Mouse (Mus musculus) intestine, embryonic 15.5 days (tissue): ENCODE measurements at regions not wholly inside any gene's neighbourhood (a gene's known extent, or its start where the extent isn't known, plus 50 kb on each side); places are given as distances from the start of the nearest gene placed in this dataset.
"Not testable (repeated sequence)": the region's sequence is repeated elsewhere in the genome, so short reads cannot be mapped to it uniquely, and the experiment has no call there.

Experiments
- ATAC-seq: fragments of 200-750 bp; cut with Nextera tagmentation; 2 replicates; pipeline ENCODE4 v1.8.0; 2017; ENCODE audit warnings: moderate TSS enrichment, moderate library complexity
- H3K27ac ChIP-seq: fragments of 300-500 bp; sonication (generic); 2 replicates; pipeline ENCODE4 v1.5.1; 2015; ENCODE audit warnings: mild to moderate bottlenecking, inconsistent platforms
- H3K27me3 ChIP-seq: fragments of 300-500 bp; sonication (generic); replicated peaks from 2 replicates; pipeline ENCODE4 v1.6.1; 2015; ENCODE audit warnings: inconsistent platforms
- H3K36me3 ChIP-seq: fragments of 300-500 bp; sonication (generic); 2 replicates; pipeline ENCODE4 v1.6.1; 2015; ENCODE audit warnings: inconsistent platforms
- H3K4me1 ChIP-seq: fragments of 300-500 bp; sonication (generic); replicated peaks from 2 replicates; pipeline ENCODE4 v1.6.1; 2015; ENCODE audit warnings: inconsistent platforms
- H3K4me2 ChIP-seq: fragments of 300-500 bp; sonication (generic); replicated peaks from 2 replicates; pipeline ENCODE4 v1.6.1; 2015; ENCODE audit warnings: mild to moderate bottlenecking, inconsistent platforms
- H3K4me3 ChIP-seq: fragments of 300-500 bp; sonication (generic); replicated peaks from 2 replicates; pipeline ENCODE4 v1.5.1; 2015; ENCODE audit warnings: inconsistent platforms
- H3K9ac ChIP-seq: fragments of 300-500 bp; sonication (generic); 2 replicates; pipeline ENCODE4 v1.6.1; 2015; ENCODE audit warnings: inconsistent platforms
- H3K9me3 ChIP-seq: fragments of 300-500 bp; sonication (generic); 2 replicates; pipeline ENCODE4 v1.6.1; 2016; ENCODE audit warnings: inconsistent platforms
- WGBS: fragments of 180-500 bp; shearing (Covaris S2); methylation state at CpG from one replicate; pipeline ENCODE4 v1.1.7; 2015; 5-methylcytosine and 5-hydroxymethylcytosine counted together

DNA sequence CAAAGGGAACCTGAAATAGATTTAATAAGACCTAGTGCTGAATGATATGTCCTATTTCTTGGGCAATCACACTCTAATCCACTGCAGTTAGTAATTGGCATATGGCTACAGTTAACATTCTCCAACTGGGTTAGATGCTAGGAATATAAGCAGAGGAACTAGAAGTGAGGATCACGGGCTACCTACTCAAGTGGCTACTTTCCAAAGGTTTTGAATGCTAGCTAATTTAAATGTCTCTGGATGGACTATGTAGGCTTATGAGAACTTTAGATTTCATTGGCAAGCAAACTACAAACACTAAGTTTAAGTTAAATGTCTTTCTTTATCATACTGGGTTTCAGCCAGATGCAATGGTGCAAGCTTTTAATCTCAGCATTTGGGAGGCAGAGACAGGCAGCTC lies 166.6 kb downstream of the Ifng start:
- no peaks in the 10 kb centered on the region for H3K27me3 ChIP-seq
- no peak for ATAC-seq
- H3K4me3 ChIP-seq, result no peak overlapping the region
- H3K27ac ChIP-seq, result no peak overlapping the region
- 94% methylated on average over 1 of the region's 1 CpGs for WGBS
- H3K9me3 ChIP-seq, result no peaks in the 10 kb centered on the region
- no peaks in the 10 kb centered on the region for H3K4me1 ChIP-seq
- no peaks in the 10 kb centered on the region for H3K36me3 ChIP-seq
- no peak overlapping the region for H3K9ac ChIP-seq
- H3K4me2 ChIP-seq, result no peak overlapping the region

DNA sequence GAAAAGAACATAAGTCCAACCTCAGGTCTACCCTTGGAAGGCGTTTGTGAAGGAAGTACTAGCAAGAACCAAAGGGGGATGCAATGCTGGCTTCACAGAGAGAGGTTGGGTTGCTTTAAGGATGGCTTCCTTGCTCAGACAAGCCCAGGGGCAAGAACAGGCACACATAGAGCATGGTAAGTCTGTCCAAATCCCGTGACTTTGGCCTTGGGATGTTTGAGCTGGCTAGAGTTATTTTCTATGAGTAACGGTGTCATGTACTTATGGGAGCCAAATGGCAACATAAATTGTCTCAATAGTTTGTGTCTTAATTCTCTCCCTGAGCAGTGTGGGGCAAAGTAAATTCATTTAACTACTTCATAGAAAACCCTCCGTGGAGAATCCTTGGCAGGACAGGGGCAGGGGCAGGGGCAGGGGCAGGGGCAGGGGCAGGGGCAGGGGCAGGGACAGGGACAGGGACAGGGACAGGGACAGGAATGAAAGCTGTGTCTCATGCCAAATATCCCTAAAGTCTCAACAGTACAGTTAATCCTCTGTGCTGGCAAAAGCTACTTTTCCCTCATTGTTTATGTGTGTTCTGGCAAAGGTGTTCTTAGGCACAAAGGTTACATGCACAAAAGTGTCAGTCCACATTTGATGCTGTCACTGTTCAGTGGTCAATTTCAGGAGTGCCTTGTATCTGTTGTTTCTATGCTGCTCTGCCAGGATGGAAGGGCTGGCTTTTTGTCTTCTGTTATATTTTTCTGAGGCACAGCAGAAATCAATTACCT lies 167.7 kb downstream of the Ifng start:
- Histone ChIP-seq H3K9ac (no peak overlapping the region), H3K4me1 (no peaks in the 10 kb centered on the region), H3K27ac (no peak overlapping the region), H3K27me3 (no peaks in the 10 kb centered on the region), H3K9me3 (no peaks in the 10 kb centered on the region), H3K36me3 (no peaks in the 10 kb centered on the region), H3K4me3 (no peak overlapping the region), H3K4me2 (no peak overlapping the region)
- ATAC-seq, result no peak
- 54% methylated on average over 4 of the region's 4 CpGs for WGBS

DNA sequence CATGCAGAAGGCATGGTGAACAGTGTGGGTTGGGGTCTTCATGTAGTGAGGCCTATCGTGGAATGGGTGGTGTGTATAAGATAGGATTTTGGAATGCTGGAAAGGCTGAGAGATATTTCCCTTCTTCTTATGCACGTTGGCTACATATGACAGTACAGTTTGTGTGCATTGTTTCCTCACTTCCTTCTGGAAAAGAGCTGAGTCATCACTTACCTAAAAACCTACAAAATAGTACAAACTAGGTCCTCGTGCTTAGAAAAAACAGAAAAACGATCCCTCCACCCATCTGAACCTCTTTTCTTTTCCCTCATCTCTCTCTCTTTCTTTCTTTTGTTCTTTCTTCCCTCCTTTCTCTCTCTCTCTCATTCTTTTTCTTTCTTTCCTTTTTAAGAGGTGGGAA lies 168.3 kb downstream of the Ifng start:
- Histone ChIP-seq H3K4me1 (no peaks in the 10 kb centered on the region), H3K27me3 (no peaks in the 10 kb centered on the region), H3K4me2 (no peak overlapping the region), H3K4me3 (no peak overlapping the region), H3K9me3 (no peaks in the 10 kb centered on the region), H3K27ac (no peak overlapping the region), H3K9ac (no peak overlapping the region), H3K36me3 (no peaks in the 10 kb centered on the region)
- 76% methylated on average over 4 of the region's 4 CpGs for WGBS
- ATAC-seq, result no peak

DNA sequence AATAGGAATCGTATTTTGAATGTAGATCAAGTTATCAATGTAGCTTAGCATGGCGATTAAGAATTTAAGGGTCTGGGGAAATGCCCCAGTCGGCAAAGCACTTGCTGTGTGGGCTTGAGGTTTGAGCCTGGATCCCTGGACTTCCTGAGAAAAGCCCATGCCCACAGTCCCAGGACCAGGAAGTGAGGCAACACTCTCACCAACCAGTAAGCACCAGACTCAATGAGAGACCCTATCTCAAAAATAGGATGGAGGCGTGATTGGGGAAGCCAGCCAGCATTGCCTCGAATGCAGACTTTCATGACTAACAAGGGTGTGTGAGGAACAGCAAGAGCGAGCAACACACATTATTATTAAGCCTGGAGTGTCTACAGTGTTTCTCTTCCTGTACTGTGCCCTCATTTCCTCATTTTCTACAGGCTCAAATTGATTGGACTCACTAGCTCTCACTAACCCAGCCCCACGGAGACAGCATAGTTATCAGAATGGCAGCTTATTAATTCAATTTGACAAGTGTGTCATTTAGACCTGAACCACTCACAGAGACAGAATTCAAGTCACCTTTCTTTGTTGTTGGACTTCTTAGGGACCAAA lies 170.1 kb downstream of the Ifng start:
- H3K36me3 ChIP-seq, result no peaks in the 10 kb centered on the region
- ATAC-seq, result no peak
- H3K9me3 ChIP-seq, result no peaks in the 10 kb centered on the region
- no peaks in the 10 kb centered on the region for H3K27me3 ChIP-seq
- H3K4me2 ChIP-seq, result no peak overlapping the region
- H3K27ac ChIP-seq, result no peak overlapping the region
- 79% methylated on average over 7 of the region's 7 CpGs for WGBS
- no peak overlapping the region for H3K4me3 ChIP-seq
- H3K4me1 ChIP-seq, result no peaks in the 10 kb centered on the region
- no peak overlapping the region for H3K9ac ChIP-seq

DNA sequence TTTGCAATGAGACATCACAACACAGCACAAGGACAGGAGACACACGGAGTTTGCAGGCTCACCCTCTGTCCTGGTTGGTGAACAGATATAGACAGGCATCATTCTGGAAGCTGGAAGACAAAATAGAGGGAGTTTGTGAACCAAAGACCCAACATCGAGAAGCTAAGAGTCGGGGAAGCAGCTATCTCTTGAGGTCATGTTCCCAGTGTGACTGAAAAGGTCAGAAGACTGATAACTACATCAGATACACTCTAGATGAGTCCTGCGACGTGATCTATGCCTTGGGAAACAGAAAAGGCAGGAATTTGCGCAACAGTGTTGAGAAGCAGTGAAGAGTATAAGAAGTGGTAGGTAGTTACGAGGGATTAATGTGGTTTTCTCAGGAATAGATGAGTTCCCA lies 171.2 kb downstream of the Ifng start:
- no peak overlapping the region for H3K4me2 ChIP-seq
- no peaks in the 10 kb centered on the region for H3K9me3 ChIP-seq
- no peaks in the 10 kb centered on the region for H3K27me3 ChIP-seq
- no peak overlapping the region for H3K27ac ChIP-seq
- no peak overlapping the region for H3K9ac ChIP-seq
- 86% methylated on average over 7 of the region's 7 CpGs for WGBS
- H3K36me3 ChIP-seq, result no peaks in the 10 kb centered on the region
- no peaks in the 10 kb centered on the region for H3K4me1 ChIP-seq
- no peak overlapping the region for H3K4me3 ChIP-seq
- no peak for ATAC-seq

DNA sequence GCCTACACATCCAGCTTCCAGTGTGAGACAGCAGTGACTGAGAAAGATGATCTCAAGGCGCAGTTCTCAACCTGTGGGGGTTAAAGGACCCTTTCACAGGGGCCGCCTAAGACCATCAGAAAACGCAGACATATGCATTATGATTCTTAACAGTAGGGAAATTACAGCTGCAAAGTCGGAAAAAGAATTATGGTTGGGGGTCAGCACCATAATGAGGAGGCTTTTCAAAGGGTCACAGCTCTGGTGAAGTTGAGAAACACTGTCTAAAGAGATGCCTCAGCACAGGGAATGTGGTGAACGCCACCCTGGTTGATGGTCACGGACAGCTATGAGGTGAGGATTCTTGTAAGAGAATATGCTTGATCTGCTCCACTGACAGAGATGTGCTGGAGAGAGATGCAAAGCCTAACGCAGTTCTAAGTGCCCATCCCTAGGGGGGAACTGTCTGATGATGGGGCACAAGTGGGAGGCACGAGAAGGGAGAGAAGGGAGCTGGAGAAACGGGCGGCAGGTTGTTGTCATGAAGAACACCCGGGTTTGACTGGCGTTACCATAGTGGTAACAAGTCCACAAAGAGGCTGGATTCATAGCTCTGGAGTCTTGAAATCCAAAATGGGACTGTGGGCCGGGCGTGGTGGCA lies 172.3 kb downstream of the Ifng start:
- H3K4me2 ChIP-seq, result no peak overlapping the region
- H3K27ac ChIP-seq, result no peak overlapping the region
- no peaks in the 10 kb centered on the region for H3K9me3 ChIP-seq
- no peak for ATAC-seq
- H3K4me3 ChIP-seq, result no peak overlapping the region
- H3K4me1 ChIP-seq, result no peaks in the 10 kb centered on the region
- 87% methylated on average over 14 of the region's 14 CpGs for WGBS
- no peak overlapping the region for H3K9ac ChIP-seq
- H3K36me3 ChIP-seq, result no peaks in the 10 kb centered on the region
- H3K27me3 ChIP-seq, result no peaks in the 10 kb centered on the region

DNA sequence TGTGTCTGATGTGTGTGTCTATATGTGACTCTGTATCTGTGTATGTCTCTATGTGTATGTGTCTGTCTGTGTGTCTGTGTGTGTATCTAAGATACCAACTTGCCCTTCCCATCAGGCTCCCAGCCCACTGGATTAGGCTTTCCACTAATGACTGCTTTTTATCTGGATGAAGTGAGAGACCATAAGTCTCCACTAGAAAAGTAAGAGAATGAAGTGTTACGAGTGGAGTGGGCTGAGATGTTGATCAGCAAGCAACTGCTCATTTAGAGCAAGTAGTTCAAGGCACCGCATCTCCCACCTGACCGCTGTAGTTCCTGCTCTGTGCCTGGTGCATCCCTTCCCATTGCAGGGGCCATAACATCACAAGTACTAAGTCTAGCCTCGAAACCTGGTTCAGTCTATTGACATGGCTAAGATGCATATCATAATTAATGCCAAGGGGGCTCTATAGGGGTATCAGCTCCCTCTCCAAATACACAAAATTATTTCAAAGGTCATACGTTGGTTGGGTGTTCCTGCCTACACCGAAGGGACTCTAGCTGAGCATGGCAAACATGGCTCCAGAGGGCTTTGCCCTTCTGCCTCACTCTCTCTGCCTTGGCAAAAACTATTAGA lies 173.5 kb downstream of the Ifng start:
- no peak for ATAC-seq
- 90% methylated on average over 6 of the region's 6 CpGs for WGBS

DNA sequence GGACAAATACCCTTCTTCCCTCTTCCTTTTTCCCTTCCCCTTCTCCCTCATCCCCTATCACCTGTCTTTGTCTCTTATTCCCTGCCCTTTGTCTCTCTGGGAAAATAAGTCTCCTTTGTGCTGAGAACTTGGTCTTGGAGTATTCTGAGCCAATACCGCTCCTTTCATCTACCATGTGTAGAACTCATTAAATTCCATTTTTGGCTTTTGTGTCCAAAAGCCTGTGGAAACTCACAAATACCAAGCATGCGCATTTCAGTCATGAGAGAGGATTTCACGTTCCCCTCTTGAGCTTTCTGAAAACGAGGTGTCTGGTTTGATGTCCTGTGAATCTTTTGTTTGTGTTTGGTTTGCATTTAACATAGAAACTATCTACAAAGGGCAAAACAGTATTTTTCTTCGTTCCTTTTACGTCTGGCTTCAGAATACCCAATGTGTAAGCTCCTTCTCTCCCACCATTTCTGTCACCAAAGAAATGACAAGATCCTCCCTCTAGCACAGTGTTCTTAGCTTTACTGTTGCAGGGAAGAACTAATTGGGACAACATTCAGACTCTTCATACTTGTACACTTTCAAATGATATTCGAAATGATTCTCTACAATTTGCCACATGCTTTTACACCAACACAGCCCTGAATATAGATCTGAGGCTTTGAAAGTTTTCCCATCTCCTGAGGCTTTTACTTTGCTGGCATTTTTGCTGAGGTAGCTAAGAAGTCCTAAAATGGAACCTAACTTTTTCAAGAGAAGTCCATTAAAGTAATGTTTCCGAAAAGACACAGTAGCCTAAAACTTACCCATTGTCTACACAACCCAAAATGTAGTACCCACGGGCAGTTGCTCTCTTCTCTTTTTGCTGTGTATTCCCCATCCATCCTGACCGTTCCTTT lies 174.5 kb downstream of the Ifng start:
- H3K9ac ChIP-seq, result no peak overlapping the region
- H3K27ac ChIP-seq, result no peak overlapping the region
- H3K9me3 ChIP-seq, result no peaks in the 10 kb centered on the region
- H3K4me2 ChIP-seq, result no peak overlapping the region
- H3K36me3 ChIP-seq, result no peaks in the 10 kb centered on the region
- ATAC-seq, result no peak
- no peaks in the 10 kb centered on the region for H3K27me3 ChIP-seq
- H3K4me1 ChIP-seq, result no peaks in the 10 kb centered on the region
- WGBS, result 85% methylated on average over 10 of the region's 10 CpGs
- no peak overlapping the region for H3K4me3 ChIP-seq

More for the DNA sequence above, 173.5 kb downstream of the Ifng start:
- Histone ChIP-seq H3K27me3 (no peaks in the 10 kb centered on the region), H3K9me3 (no peaks in the 10 kb centered on the region), H3K27ac (no peak overlapping the region), H3K9ac (no peak overlapping the region), H3K4me1 (no peaks in the 10 kb centered on the region), H3K4me2 (no peak overlapping the region), H3K36me3 (no peaks in the 10 kb centered on the region), H3K4me3 (no peak overlapping the region)

DNA sequence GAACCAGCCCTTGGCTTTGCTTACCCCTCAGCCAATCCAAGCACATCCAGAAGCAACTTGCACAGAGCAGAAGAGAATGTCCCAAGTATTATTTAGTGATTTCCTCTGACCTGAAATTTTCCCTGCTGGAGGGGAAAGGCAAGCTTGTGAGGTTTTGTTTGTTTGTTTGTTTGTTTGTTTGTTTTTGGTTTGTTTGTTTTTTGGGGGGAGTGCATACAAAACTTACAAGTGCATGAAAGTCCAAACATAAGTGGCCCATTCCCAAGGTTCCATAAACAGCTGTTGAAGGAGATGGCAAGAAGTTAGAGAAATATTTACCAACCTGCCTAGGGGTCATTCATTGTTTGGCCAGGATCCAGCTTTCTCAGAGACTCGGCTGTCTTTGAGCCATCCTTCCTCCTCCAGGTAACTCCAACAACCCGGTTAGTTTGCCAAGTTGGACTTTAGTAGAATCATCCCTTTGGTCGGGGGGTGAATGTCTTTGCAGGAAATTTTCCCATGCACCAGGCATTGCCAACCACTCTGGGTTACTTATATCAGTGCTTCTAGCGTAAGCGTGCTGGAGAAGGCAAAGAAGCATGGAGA lies 175.3 kb downstream of the Ifng start:
- Histone ChIP-seq H3K4me1 (no peaks in the 10 kb centered on the region), H3K27ac (no peak overlapping the region), H3K9me3 (no peaks in the 10 kb centered on the region), H3K4me3 (no peak overlapping the region), H3K9ac (no peak overlapping the region), H3K36me3 (no peaks in the 10 kb centered on the region), H3K4me2 (no peak overlapping the region), H3K27me3 (no peaks in the 10 kb centered on the region)
- ATAC-seq, result no peak
- WGBS, result 78% methylated on average over 5 of the region's 5 CpGs

DNA sequence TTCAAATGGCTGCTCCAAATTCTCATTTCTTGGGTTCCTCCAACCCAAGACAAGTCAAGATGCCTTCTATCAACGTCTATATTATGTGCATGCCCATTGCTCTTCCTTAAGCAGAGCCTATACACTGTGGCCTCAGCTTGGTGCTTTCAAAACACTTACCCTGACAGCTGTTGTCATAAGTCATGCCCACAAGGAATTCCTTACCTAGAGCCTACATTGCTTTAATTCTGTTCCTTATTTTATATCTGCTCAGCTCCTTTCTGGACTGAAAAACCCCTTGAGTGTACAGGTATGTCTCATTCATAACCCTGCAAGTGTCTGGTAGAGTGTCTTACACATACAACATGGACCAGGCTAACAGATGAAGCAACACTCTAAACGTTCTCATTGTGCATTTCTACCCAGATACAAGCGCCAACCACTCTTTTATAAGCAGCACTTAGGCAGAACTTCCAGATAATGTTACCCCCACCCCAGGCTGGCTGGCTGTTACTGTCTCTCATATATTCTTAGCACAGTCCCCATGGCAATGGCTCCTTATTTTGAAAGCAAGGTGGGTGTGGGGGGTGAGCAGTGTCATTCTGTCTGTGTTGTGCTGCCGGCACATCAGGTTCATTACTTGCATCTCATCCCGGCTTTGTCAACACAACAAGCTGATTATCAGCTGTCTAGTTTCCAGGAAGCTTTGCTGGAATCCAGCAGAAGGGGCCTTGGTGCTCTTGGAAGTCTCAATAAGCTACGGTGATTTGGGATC lies 176.6 kb downstream of the Ifng start:
- Histone ChIP-seq H3K4me3 (no peak overlapping the region), H3K9ac (no peak overlapping the region), H3K4me2 (no peak overlapping the region), H3K36me3 (no peaks in the 10 kb centered on the region), H3K27me3 (no peaks in the 10 kb centered on the region), H3K27ac (no peak overlapping the region), H3K4me1 (no peaks in the 10 kb centered on the region), H3K9me3 (no peaks in the 10 kb centered on the region)
- 87% methylated on average over 6 of the region's 6 CpGs for WGBS
- no peak for ATAC-seq

DNA sequence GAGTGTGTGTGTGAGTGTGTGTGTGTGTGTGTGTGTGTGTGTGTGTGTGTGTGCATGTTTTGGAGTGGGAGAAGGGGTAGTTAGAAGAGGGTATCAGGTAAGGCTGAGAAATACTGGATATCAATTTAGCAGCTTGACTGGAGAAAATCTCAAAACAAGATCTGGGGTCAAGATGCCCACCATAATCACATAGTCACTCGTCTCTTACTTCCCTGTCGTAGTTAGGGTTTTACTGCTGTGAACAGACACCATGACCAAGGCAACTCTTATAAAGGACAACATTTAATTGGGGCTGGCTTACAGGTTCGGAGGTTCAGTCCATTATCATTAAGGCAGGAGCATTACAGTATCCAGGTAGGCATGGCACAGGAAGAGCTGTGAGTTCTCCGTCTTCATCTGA lies 177.4 kb downstream of the Ifng start:
- 96% methylated on average over 4 of the region's 4 CpGs for WGBS
- H3K9me3 ChIP-seq, H3K27ac ChIP-seq, H3K4me1 ChIP-seq, H3K4me3 ChIP-seq, ATAC-seq, H3K9ac ChIP-seq, H3K27me3 ChIP-seq, H3K4me2 ChIP-seq, H3K36me3 ChIP-seq: not testable (repeated sequence)
